Mouse (Mus musculus) frontal cortex, postnatal 36 days (tissue): ENCODE results near the gene Tedc1.

Source experiments
- DNase-seq, 2 experiments: peaks; one replicate each; pipeline ENCODE4 v3.0.0; 2022; ENCODE audit warnings: low spot score in 2 of 2

Tedc1 gene

GRCm38 (mm10) chr12:113138901-113139864 lies 17.0 kb upstream of the Tedc1 start:
- DNase-seq, result no peak

- DNase-seq, result peak; percentile 93 to 95
These were observed 16.2 kb upstream of the Tedc1 start, which contains the start of gene Crip2 for GRCm38 (mm10) chr12:113139908-113140615. Gene Crip2, plus strand, starts transcription at chr12:113140236.

GRCm38 (mm10) chr12:113140616-113141411 lies 15.4 kb upstream of the Tedc1 start:
- DNase-seq, result no peak

- DNase-seq, result no peak
These were observed 14.7 kb upstream of the Tedc1 start for GRCm38 (mm10) chr12:113141531-113141973.

- DNase-seq, result peak in 1 of 2 experiments; percentile 62
These were observed 13.9 kb upstream of the Tedc1 start for GRCm38 (mm10) chr12:113142021-113142975.

- no peak for DNase-seq
These were observed 13.1 kb upstream of the Tedc1 start for GRCm38 (mm10) chr12:113143164-113143563.

GRCm38 (mm10) chr12:113144001-113144756 lies 12.0 kb upstream of the Tedc1 start:
- DNase-seq, result no peak

GRCm38 (mm10) chr12:113144886-113145285 lies 11.3 kb upstream of the Tedc1 start:
- DNase-seq, result no peak

GRCm38 (mm10) chr12:113145591-113145990 lies 10.6 kb upstream of the Tedc1 start:
- no peak for DNase-seq

GRCm38 (mm10) chr12:113146112-113147057 lies 9.8 kb upstream of the Tedc1 start, which contains the start of gene Crip1:
Gene Crip1, plus strand, starts transcription at chr12:113146316.
- peak; percentile 85 to 86 for DNase-seq

- DNase-seq, result no peak
These were observed 8.7 kb upstream of the Tedc1 start for GRCm38 (mm10) chr12:113147481-113147880.

- DNase-seq, result no peak
These were observed 7.7 kb upstream of the Tedc1 start for GRCm38 (mm10) chr12:113148381-113149035.

- no peak for DNase-seq
These were observed 6.9 kb upstream of the Tedc1 start for GRCm38 (mm10) chr12:113149341-113149740.

GRCm38 (mm10) chr12:113149896-113150295 lies 6.3 kb upstream of the Tedc1 start:
- no peak for DNase-seq

- DNase-seq, result no peak
These were observed 5.6 kb upstream of the Tedc1 start for GRCm38 (mm10) chr12:113150591-113150990.

GRCm38 (mm10) chr12:113151046-113151445 lies 5.2 kb upstream of the Tedc1 start:
- DNase-seq, result no peak

- DNase-seq, result no peak
These were observed 4.5 kb upstream of the Tedc1 start for GRCm38 (mm10) chr12:113151661-113152271.

- DNase-seq, result no peak
These were observed 4.0 kb upstream of the Tedc1 start for GRCm38 (mm10) chr12:113152272-113152661.
